8 mouse cellular contexts compared by ENCODE assay signal in genomic region chr17:25569833-25570647, GRCm38 (mm10). TPM values are rescaled to one million over a fixed set of nuclear protein-coding genes. Genes with fewer than 3 reads are reported as not detected.
DNase-seq lines count a peak whose midpoint lies in the region; ATAC-seq lines count a peak whose summit lies in the region.

No protein-coding gene starts in this region.

- H3K27me3 ChIP-seq in lung, embryonic 16.5 days (ENCODE audit: control insufficient read depth, insufficient read depth, low read depth, low read length), result peaks cover 26% of the 10 kb centered on the region
- H3K27me3 ChIP-seq in heart, embryonic 16.5 days (ENCODE audit: control insufficient read depth, insufficient read depth, low read length), result peaks cover 32% of the 10 kb centered on the region

- peaks cover 13% of the 10 kb centered on the region for H3K4me1 ChIP-seq in lung, embryonic 16.5 days (replicated peaks; ENCODE audit: control insufficient read depth, insufficient read depth, low read length)
- H3K4me1 ChIP-seq in heart, embryonic 16.5 days (ENCODE audit: control insufficient read depth, insufficient read depth, low read length), result peaks cover 26% of the 10 kb centered on the region

- WGBS in lung, embryonic 16.5 days, result 3% methylated on average over 54 of the region's 54 CpGs
- 7% methylated on average over 54 of the region's 54 CpGs for WGBS in heart, embryonic 16.5 days

- H3K36me3 ChIP-seq in lung, embryonic 16.5 days (ENCODE audit: control insufficient read depth, insufficient read depth, low read length), result no peaks in the 10 kb centered on the region
- no peaks in the 10 kb centered on the region for H3K36me3 ChIP-seq in heart, embryonic 16.5 days (ENCODE audit: control insufficient read depth, insufficient read depth)

- H3K27ac ChIP-seq in lung, embryonic 16.5 days (ENCODE audit: low read length), result no peak overlapping the region
- no peak overlapping the region for H3K27ac ChIP-seq in heart, embryonic 16.5 days (ENCODE audit: low read length)

- H3K4me2 ChIP-seq in lung, embryonic 16.5 days (ENCODE audit: low read depth, low read length), result peak overlapping the region; percentile 97
- H3K4me2 ChIP-seq in heart, embryonic 16.5 days (ENCODE audit: low read depth, low read length), result peak overlapping the region; percentile 97

- peak; percentile 17 to 28 for DNase-seq in adrenal gland, postnatal 36 days
- DNase-seq in adrenal gland, postnatal 25 days, result no peak
- no peak for DNase-seq in lung, postnatal 36 days
- peak; percentile 15 for DNase-seq in lung, postnatal 10 days
- no peak for DNase-seq in cerebellum, postnatal 36 days
- no peak for DNase-seq in cerebellum, adult 9-11 months

- peak overlapping the region; percentile 57 for H3K4me3 ChIP-seq in lung, embryonic 16.5 days (ENCODE audit: low read length)
- H3K4me3 ChIP-seq in heart, embryonic 16.5 days (ENCODE audit: low read length), result peak overlapping the region; percentile 64

- peak; percentile 23; the same call in 1 of the 2 replicates for ATAC-seq in lung, embryonic 16.5 days (ENCODE audit: low read depth)
- ATAC-seq in heart, embryonic 16.5 days (replicated peaks; ENCODE audit: extremely low read depth, insufficient read depth, low FRiP score), result peak; percentile 23

- H3K9me3 ChIP-seq in lung, embryonic 16.5 days (ENCODE audit: control insufficient read depth, low read length), result no peaks in the 10 kb centered on the region
- H3K9me3 ChIP-seq in heart, embryonic 16.5 days (replicated peaks; ENCODE audit: control insufficient read depth, low read length), result no peaks in the 10 kb centered on the region

- H3K9ac ChIP-seq in lung, embryonic 16.5 days (ENCODE audit: low read length), result peak overlapping the region; percentile 57
- H3K9ac ChIP-seq in heart, embryonic 16.5 days (ENCODE audit: low read length), result peak overlapping the region; percentile 70

RNA-seq across cellular contexts. Expression of gene Sox8, which starts 0.4 kb away (rescaled TPM):
- 1 to 10 TPM; 1.3 to 2.5 TPM for total RNA-seq in adrenal gland, postnatal 36 days (2021)
- total RNA-seq in adrenal gland, postnatal 25 days (2021), result 0.52 and 1.1 TPM in 2 replicates
- 0.50 and 0.52 TPM in 2 replicates for polyA plus RNA-seq in lung, embryonic 16.5 days (2015; fragmentation: Nextera tagmentation; extraction: Ambion mirVana)
- 0.54 and 0.82 TPM in 2 replicates for polyA plus RNA-seq in heart, embryonic 16.5 days (2015; fragmentation: Nextera tagmentation; extraction: Ambion mirVana)

RNA-seq across cellular contexts. Expression of gene Lmf1, which starts 8.8 kb away (rescaled TPM):
- total RNA-seq in adrenal gland, postnatal 36 days (2021), result 10 to 100 TPM; 29.6 to 37.9 TPM
- 41.0 and 41.5 TPM in 2 replicates for total RNA-seq in adrenal gland, postnatal 25 days (2021)
- 26.9 TPM in 2 replicates for polyA plus RNA-seq in lung, embryonic 16.5 days (2015; fragmentation: Nextera tagmentation; extraction: Ambion mirVana)
- polyA plus RNA-seq in heart, embryonic 16.5 days (2015; fragmentation: Nextera tagmentation; extraction: Ambion mirVana), result 36.9 and 39.8 TPM in 2 replicates

Comparison
In these comparisons a context has a peak if more than half of its experiments do, and no peak if none do; other contexts are left out.
1. DNase-seq: peak in adrenal gland, postnatal 36 days (2 of 2) and lung, postnatal 10 days (single experiment); none in adrenal gland, postnatal 25 days (single experiment), lung, postnatal 36 days (single experiment), cerebellum, postnatal 36 days (0 of 2) and cerebellum, adult 9-11 months (single experiment).